Mouse (Mus musculus) stomach, embryonic 16.5 days (tissue): ENCODE measurements around the gene Klhl25. TPM values are rescaled to one million over a fixed set of nuclear protein-coding genes. Genes with fewer than 3 reads are reported as not detected.
A peak's percentile ranks its signal among the peaks of the same experiment; 100 is the strongest.
"Not testable (repeated sequence)": the region's sequence is repeated elsewhere in the genome, so short reads cannot be mapped to it uniquely, and the experiment has no call there.

Experiments
- ATAC-seq: fragments of 200-750 bp; cut with Nextera tagmentation; 2 replicates; pipeline ENCODE4 v1.8.0; 2017; ENCODE audit warnings: moderate number of reproducible peaks, moderate TSS enrichment; ENCODE audit not compliant: insufficient read depth, low FRiP score
- H3K27ac ChIP-seq: fragments of 300-500 bp; sonication (generic); 2 replicates; pipeline ENCODE4 v1.5.1; 2014; ENCODE audit warnings: low read length
- H3K27me3 ChIP-seq: fragments of 300-500 bp; sonication (generic); 2 replicates; pipeline ENCODE4 v1.6.1; 2014; ENCODE audit warnings: low read length, control low read depth, mixed read lengths; ENCODE audit not compliant: control insufficient read depth, insufficient read depth
- H3K36me3 ChIP-seq: fragments of 300-500 bp; sonication (generic); 2 replicates; pipeline ENCODE4 v1.6.1; 2014; ENCODE audit warnings: low read length; ENCODE audit not compliant: control insufficient read depth, insufficient read depth
- H3K4me1 ChIP-seq: fragments of 300-500 bp; sonication (generic); 2 replicates; pipeline ENCODE4 v1.6.1; 2014; ENCODE audit warnings: low read length, control low read depth, mixed read lengths; ENCODE audit not compliant: control insufficient read depth, insufficient read depth
- H3K4me2 ChIP-seq: fragments of 300-500 bp; sonication (generic); 2 replicates; pipeline ENCODE4 v1.6.1; 2014; ENCODE audit warnings: low read depth, low read length, mixed read lengths
- H3K4me3 ChIP-seq: fragments of 300-500 bp; sonication (generic); replicated peaks from 2 replicates; pipeline ENCODE4 v1.5.1; 2014; ENCODE audit warnings: mild to moderate bottlenecking, low read length
- H3K9ac ChIP-seq: fragments of 300-500 bp; sonication (generic); 2 replicates; pipeline ENCODE4 v1.6.1; 2014; ENCODE audit warnings: low read length
- H3K9me3 ChIP-seq: fragments of 300-500 bp; sonication (generic); replicated peaks from 2 replicates; pipeline ENCODE4 v1.6.1; 2016; ENCODE audit warnings: low read length, control low read depth; ENCODE audit not compliant: control insufficient read depth
- WGBS: fragments of 180-500 bp; shearing (Covaris S2); extraction: QIAGEN DNeasy Blood & Tissue Kit; methylation state at CpG from one replicate; pipeline ENCODE4 v1.1.7; 2014; 5-methylcytosine and 5-hydroxymethylcytosine counted together
- polyA plus RNA-seq: library from polyadenylated mRNA; unstranded; fragments of >200 nt; fragmentation: Nextera tagmentation; extraction: Ambion mirVana; gene quantifications from 2 replicates; pipeline ENCODE4 v1.2.1, GENCODE M21; 2015

Gene Klhl25
- polyA plus RNA-seq, 1 experiment from 2014 or later, result 13.3 TPM

DNA sequence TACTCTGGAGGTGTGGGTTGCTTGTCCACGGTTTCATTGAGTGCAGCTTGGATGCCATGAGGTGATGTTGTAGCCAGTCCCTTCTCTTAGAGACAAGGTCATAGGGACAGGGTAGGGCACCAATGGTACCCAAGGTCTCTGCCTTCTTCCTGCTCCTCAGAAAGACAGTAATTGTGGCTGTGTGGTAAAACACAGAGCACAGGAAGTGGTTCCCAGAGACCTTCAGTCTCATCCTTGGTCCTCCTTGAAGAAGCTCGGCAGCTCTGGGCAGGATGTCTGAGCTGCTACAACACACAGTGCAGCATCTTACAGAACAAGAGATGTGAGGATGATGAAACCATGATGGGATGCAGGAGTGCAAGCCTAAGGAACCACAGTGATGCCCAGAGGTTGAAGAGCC, 31.3 kb downstream of the Klhl25 start:
- H3K36me3 ChIP-seq, H3K4me3 ChIP-seq, H3K27me3 ChIP-seq, H3K4me1 ChIP-seq, H3K4me2 ChIP-seq, H3K9ac ChIP-seq, H3K9me3 ChIP-seq, ATAC-seq, H3K27ac ChIP-seq: not testable (repeated sequence)
- WGBS, result 84% methylated on average over 2 of the region's 2 CpGs

- Histone ChIP-seq H3K4me1 (no peaks in the 10 kb centered on the region), H3K4me2 (0 out of 2 replicates have a peak overlapping the region, but pooled peaks have one; percentile 6), H3K27ac (no peak overlapping the region), H3K9me3 (no peaks in the 10 kb centered on the region), H3K36me3 (no peaks in the 10 kb centered on the region), H3K9ac (0 out of 2 replicates have a peak overlapping the region, but pooled peaks have one; percentile 35), H3K27me3 (no peaks in the 10 kb centered on the region), H3K4me3 (no peak overlapping the region)
- ATAC-seq, result no peak; the same call in 1 of the 2 replicates
- 59% methylated on average over 8 of the region's 8 CpGs for WGBS
Observed at GRCm38 (mm10) chr7:75880236-75880635, 32.1 kb downstream of the Klhl25 start.

DNA sequence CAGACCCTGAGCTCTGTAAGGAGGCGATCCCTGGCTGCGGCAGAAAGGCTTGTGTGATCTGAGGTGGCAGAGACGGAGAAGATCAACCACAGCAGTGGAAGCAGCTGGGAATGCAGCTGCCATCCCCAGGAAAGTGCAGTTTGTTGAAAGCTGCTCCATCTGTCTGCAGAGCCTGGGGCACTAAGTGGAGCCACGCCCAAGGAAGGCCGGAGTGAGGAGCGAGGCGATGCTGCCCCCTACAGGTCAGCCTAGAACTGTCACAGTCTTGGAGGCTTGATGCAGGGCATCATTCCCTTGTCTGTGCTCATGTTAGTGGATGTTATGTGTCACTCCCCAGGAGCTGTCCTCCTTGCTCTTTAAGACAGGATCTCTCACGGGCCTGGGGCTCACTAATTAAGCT, 32.5 kb downstream of the Klhl25 start:
- H3K9me3 ChIP-seq, result no peaks in the 10 kb centered on the region
- H3K27me3 ChIP-seq, result no peaks in the 10 kb centered on the region
- under 1% methylated on average over 8 of the region's 8 CpGs for WGBS
- ATAC-seq, result peak; percentile 78; the same call in 1 of the 2 replicates
- H3K4me1 ChIP-seq, result no peaks in the 10 kb centered on the region
- no peak overlapping the region for H3K4me3 ChIP-seq
- 0 out of 2 replicates have a peak overlapping the region, but pooled peaks have one; percentile 6 for H3K4me2 ChIP-seq
- H3K36me3 ChIP-seq, result no peaks in the 10 kb centered on the region
- H3K27ac ChIP-seq, result no peak overlapping the region
- H3K9ac ChIP-seq, result 0 out of 2 replicates have a peak overlapping the region, but pooled peaks have one; percentile 35

- no peak overlapping the region for H3K9ac ChIP-seq
- H3K36me3 ChIP-seq, result no peaks in the 10 kb centered on the region
- H3K27ac ChIP-seq, result no peak overlapping the region
- H3K4me3 ChIP-seq, result no peak overlapping the region
- WGBS, result 50% methylated on average over 6 of the region's 6 CpGs
- H3K27me3 ChIP-seq, result no peaks in the 10 kb centered on the region
- no peaks in the 10 kb centered on the region for H3K9me3 ChIP-seq
- no peak overlapping the region for H3K4me2 ChIP-seq
- ATAC-seq, result no peak
- no peaks in the 10 kb centered on the region for H3K4me1 ChIP-seq
Observed at GRCm38 (mm10) chr7:75881376-75881775, 33.3 kb downstream of the Klhl25 start.

DNA sequence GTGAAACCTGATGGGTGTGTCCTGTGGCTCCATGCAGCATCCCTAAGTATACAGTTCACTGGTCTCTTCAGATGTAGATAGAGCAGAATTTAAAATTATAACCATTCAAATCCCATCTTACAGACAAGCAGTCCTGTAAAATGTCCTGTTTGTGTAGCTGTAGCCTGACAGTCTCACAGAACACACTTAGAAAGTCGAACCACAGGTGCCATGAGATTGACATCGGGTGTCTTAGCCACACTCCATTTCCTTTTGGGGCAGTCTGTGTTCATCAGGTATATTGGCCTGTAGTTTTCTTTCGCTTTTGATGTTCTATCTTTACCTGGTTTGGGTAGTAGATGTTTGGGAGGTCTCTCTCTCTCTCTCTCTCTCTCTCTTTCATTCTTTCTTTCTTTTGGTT, 33.7 kb downstream of the Klhl25 start:
- Histone ChIP-seq H3K36me3 (no peaks in the 10 kb centered on the region), H3K4me3 (no peak overlapping the region), H3K27ac (no peak overlapping the region), H3K4me2 (no peak overlapping the region), H3K9ac (no peak overlapping the region), H3K4me1 (no peaks in the 10 kb centered on the region), H3K27me3 (no peaks in the 10 kb centered on the region), H3K9me3 (no peaks in the 10 kb centered on the region)
- WGBS, result 71% methylated on average over 3 of the region's 3 CpGs
- ATAC-seq, result no peak

- Histone ChIP-seq H3K9me3 (no peaks in the 10 kb centered on the region), H3K36me3 (no peaks in the 10 kb centered on the region), H3K27me3 (no peaks in the 10 kb centered on the region), H3K4me1 (no peaks in the 10 kb centered on the region), H3K4me2 (no peak overlapping the region), H3K9ac (no peak overlapping the region), H3K4me3 (no peak overlapping the region), H3K27ac (no peak overlapping the region)
- 91% methylated on average over 4 of the region's 4 CpGs for WGBS
- ATAC-seq, result no peak
Observed at GRCm38 (mm10) chr7:75891466-75891865, 43.4 kb downstream of the Klhl25 start.

DNA sequence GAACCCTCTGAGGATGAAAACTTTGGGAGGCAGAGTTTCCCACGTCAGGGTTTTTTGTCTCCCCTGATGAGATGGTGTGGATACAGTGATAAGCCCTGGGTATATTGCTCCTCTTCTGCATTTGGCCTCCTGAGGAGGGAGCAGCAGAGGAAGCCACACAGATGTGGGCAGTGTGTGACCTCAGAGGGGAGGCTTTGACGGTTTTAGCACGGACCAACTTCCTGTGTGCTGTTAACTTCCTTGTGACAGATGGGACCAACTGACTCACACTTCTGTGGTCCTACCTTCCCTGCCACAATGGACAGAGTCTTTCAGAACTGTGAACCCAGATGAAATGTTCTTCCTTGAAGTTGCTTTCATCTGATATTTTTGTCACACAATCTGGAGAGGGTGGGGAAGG, 44.6 kb downstream of the Klhl25 start:
- ATAC-seq, result no peak
- Histone ChIP-seq H3K9me3 (no peaks in the 10 kb centered on the region), H3K9ac (no peak overlapping the region), H3K27me3 (no peaks in the 10 kb centered on the region), H3K36me3 (no peaks in the 10 kb centered on the region), H3K4me2 (no peak overlapping the region), H3K27ac (no peak overlapping the region), H3K4me3 (no peak overlapping the region), H3K4me1 (no peaks in the 10 kb centered on the region)
- WGBS, result 58% methylated on average over 3 of the region's 3 CpGs

GRCm38 (mm10) chr7:75893709-75894108, 45.6 kb downstream of the Klhl25 start:
- no peaks in the 10 kb centered on the region for H3K36me3 ChIP-seq
- no peaks in the 10 kb centered on the region for H3K4me1 ChIP-seq
- no peak for ATAC-seq
- no peaks in the 10 kb centered on the region for H3K9me3 ChIP-seq
- 89% methylated on average over 8 of the region's 8 CpGs for WGBS
- no peaks in the 10 kb centered on the region for H3K27me3 ChIP-seq
- no peak overlapping the region for H3K9ac ChIP-seq
- H3K27ac ChIP-seq, result no peak overlapping the region
- no peak overlapping the region for H3K4me3 ChIP-seq
- no peak overlapping the region for H3K4me2 ChIP-seq

DNA sequence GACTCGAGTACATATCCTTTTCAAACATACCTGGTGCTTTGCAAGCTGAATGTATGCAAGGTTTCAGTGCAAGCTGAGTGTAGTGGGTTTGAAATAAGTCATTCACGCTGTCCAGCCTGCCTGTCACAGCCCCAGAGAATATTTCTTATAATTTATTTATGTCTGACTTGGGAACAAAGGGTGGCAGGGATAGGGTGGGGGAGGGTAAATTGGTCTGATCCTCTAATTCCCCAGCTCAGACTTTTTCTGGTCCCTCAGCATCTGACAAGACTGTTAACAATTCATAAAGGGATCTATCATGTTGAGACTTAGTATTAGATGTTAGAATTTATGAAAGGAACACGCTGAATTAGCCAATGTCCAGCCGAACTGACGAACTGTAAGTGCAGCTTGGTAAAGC, 48.9 kb downstream of the Klhl25 start:
- H3K4me1 ChIP-seq, result no peaks in the 10 kb centered on the region
- 82% methylated on average over 5 of the region's 5 CpGs for WGBS
- H3K9me3 ChIP-seq, result no peaks in the 10 kb centered on the region
- no peak overlapping the region for H3K4me2 ChIP-seq
- no peak overlapping the region for H3K27ac ChIP-seq
- no peak overlapping the region for H3K4me3 ChIP-seq
- H3K27me3 ChIP-seq, result no peaks in the 10 kb centered on the region
- H3K9ac ChIP-seq, result no peak overlapping the region
- ATAC-seq, result no peak
- H3K36me3 ChIP-seq, result no peaks in the 10 kb centered on the region

GRCm38 (mm10) chr7:75899102-75899501, 51.0 kb downstream of the Klhl25 start:
- no peaks in the 10 kb centered on the region for H3K27me3 ChIP-seq
- H3K4me1 ChIP-seq, result no peaks in the 10 kb centered on the region
- WGBS, result 40% methylated on average over 6 of the region's 6 CpGs
- H3K4me2 ChIP-seq, result no peak overlapping the region
- no peak overlapping the region for H3K27ac ChIP-seq
- H3K36me3 ChIP-seq, result no peaks in the 10 kb centered on the region
- no peak for ATAC-seq
- H3K9ac ChIP-seq, result no peak overlapping the region
- no peak overlapping the region for H3K4me3 ChIP-seq
- H3K9me3 ChIP-seq, result no peaks in the 10 kb centered on the region
